Mouse (Mus musculus): ENCODE measurements around the gene Ilk.

DNA sequence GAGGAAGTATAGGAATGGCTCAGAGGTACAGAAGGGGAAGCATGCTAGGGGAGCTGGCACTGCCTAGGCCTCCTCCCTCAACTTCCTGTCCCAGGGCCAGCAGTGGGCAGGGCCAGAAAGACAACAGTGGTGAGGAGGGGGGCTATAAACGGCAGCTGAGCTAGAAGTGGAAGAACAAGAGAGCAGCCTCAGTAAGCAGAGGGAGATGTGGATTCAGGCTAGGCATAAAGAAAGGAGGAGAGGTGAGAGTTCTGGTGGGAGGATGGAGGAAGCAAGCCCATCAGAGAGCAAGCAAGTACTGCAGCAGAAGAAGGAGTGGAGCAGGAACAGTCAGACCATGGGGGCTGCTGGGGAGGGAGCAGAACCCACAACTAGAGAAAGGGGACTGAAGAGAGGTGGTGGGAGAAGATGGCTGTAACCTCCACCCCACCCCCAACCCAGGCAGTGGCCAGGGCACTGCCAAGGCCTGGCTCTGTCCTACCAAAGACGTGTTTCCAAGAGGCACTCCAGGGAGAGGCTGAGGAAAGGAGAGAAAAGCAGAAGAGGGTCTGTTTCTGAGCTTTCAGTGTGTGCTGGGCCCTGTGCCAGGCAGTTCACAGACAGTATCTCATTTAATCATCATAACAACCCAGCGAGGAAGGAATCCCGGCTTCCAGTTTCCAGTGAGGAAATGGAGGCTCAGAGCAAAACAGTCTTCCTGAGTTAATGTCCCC lies 42.3 kb downstream of the Ilk start:
- TF ChIP-seq CTCF (IDR thresholded peaks at IDR 0.05; ENCODE audit: low read depth, low read length) (no peak), EP300 (IDR thresholded peaks at IDR 0.05; ENCODE audit: insufficient read depth, low read depth, low read length) (no peak), POLR2A (IDR thresholded peaks at IDR 0.05; ENCODE audit: insufficient read depth, low read length) (no peak)
